ENCODE assay signal across 24 mouse cellular contexts in genomic region chr13:37601068-37601467, GRCm38 (mm10).
DNase-seq lines count a peak whose midpoint lies in the region; ATAC-seq and TF ChIP-seq lines count a peak whose summit lies in the region.
"Had no signal": no experiment of that assay in that cellular context is flagged by ENCODE, and none has a peak within 500 bp of the region (broad histone marks: within the 10 kb centered on the region; RNA-seq: fewer than 3 reads in every experiment).

No protein-coding gene starts in this region.

- no peak for DNase-seq in heart, adult 2 months
- no peak for DNase-seq in heart, postnatal 14 days
- DNase-seq in liver, adult 2 months (ENCODE audit: extremely low read depth, low read depth, low spot score) = peak; percentile 86
- DNase-seq in liver (no peak), adipocyte (ENCODE audit: low spot score) (no peak)
- peak; percentile 81 for DNase-seq in adrenal gland, postnatal 14 days
- DNase-seq in stomach, postnatal 0 days (ENCODE audit: low spot score) = no peak
- DNase-seq: cerebellum, adult 11 months; cerebellum, postnatal 10 days; forebrain, postnatal 0 days; gastrocnemius, postnatal 25 days; heart, adult 18-20 months; liver, postnatal 0 days; right cerebral cortex, postnatal 14 days; thymus, postnatal 14 days had no signal

- intact Hi-C loops in heart, adult 2 months (cut with DNase I) = no loop called here
- intact Hi-C loops in heart, postnatal 14 days (cut with DNase I) = no loop called here

- H3K36me3 ChIP-seq in heart, adult 2 months (ENCODE audit: control insufficient read depth, insufficient read depth, low read length) = no peaks in the 10 kb centered on the region
- no peaks in the 10 kb centered on the region for H3K36me3 ChIP-seq in liver, adult 2 months (ENCODE audit: control insufficient read depth, insufficient read depth, low read length)
- no peaks in the 10 kb centered on the region for H3K36me3 ChIP-seq in stomach, postnatal 0 days (ENCODE audit: control insufficient read depth, insufficient read depth, low read length)
- H3K36me3 ChIP-seq: forebrain, embryonic 10.5 days; heart, embryonic 13.5 days; hindbrain, embryonic 12.5 days; limb, embryonic 10.5 days; midbrain, embryonic 13.5 days had no signal

- H3K4me1 ChIP-seq in heart, adult 2 months (ENCODE audit: control insufficient read depth, insufficient read depth, low read length) = peaks cover 5% of the 10 kb centered on the region; the same call in 1 of the 2 replicates
- peaks cover 24% of the 10 kb centered on the region for H3K4me1 ChIP-seq in liver, adult 2 months (ENCODE audit: control insufficient read depth, insufficient read depth, low read length)
- no peaks in the 10 kb centered on the region for H3K4me1 ChIP-seq in stomach, postnatal 0 days (replicated peaks; ENCODE audit: control insufficient read depth, insufficient read depth)
- H3K4me1 ChIP-seq: forebrain, embryonic 10.5 days; hindbrain, embryonic 12.5 days; limb, embryonic 10.5 days; midbrain, embryonic 13.5 days had no signal

- 68% methylated on average over 7 of the region's 7 CpGs for WGBS in heart, adult 2 months
- WGBS in liver, adult 2 months = 28% methylated on average over 7 of the region's 7 CpGs
- WGBS in stomach, postnatal 0 days = 78% methylated on average over 7 of the region's 7 CpGs

- 0 out of 2 replicates have a peak, but pooled peaks have one; percentile 14 for TF ChIP-seq EP300 in heart, adult 2 months (IDR thresholded peaks at IDR 0.05; ENCODE audit: insufficient read depth, low read depth, low read length)
- no peak for TF ChIP-seq EP300 in stomach, postnatal 0 days (optimal IDR thresholded peaks at IDR 0.05)

- H3K79me2 ChIP-seq in heart, adult 2 months (replicated peaks; ENCODE audit: control insufficient read depth, insufficient read depth, low read length) = no peaks in the 10 kb centered on the region
- H3K79me2 ChIP-seq in liver, adult 2 months (ENCODE audit: control insufficient read depth, insufficient read depth, low read length) = no peaks in the 10 kb centered on the region

- TF ChIP-seq POLR2A in heart, adult 2 months (IDR thresholded peaks at IDR 0.05; ENCODE audit: insufficient read depth, low read depth, low read length) = no peak
- no peak for TF ChIP-seq POLR2A in liver, adult 2 months (IDR thresholded peaks at IDR 0.05; ENCODE audit: extremely low read depth, insufficient read depth, low read length)

- no peak overlapping the region for H3K4me3 ChIP-seq in heart, adult 2 months
- no peak overlapping the region for H3K4me3 ChIP-seq in liver, adult 2 months (ENCODE audit: insufficient read depth, low read depth, low read length)
- H3K4me3 ChIP-seq in stomach, postnatal 0 days (ENCODE audit: low read depth, low read length) = no peak overlapping the region
- H3K4me3 ChIP-seq: forebrain, embryonic 10.5 days; heart, embryonic 13.5 days; hindbrain, embryonic 12.5 days; limb, embryonic 10.5 days; midbrain, embryonic 13.5 days had no signal

- H3K4me2 ChIP-seq in stomach, postnatal 0 days (replicated peaks; ENCODE audit: low read depth) = no peak overlapping the region
- H3K4me2 ChIP-seq: hindbrain, embryonic 12.5 days; liver, embryonic 11.5 days; midbrain, embryonic 13.5 days had no signal

- no peak for TF ChIP-seq CTCF in heart, adult 2 months (IDR thresholded peaks at IDR 0.05)
- TF ChIP-seq CTCF in liver, adult 2 months (IDR thresholded peaks at IDR 0.05; ENCODE audit: low read depth, low read length) = no peak
- no peak for TF ChIP-seq CTCF in stomach, postnatal 0 days (IDR thresholded peaks at IDR 0.05; ENCODE audit: low read depth)

- ATAC-seq in stomach, postnatal 0 days (ENCODE audit: low FRiP score, low TSS enrichment) = no peak
- ATAC-seq: CD4-positive, CD25-positive, alpha-beta regulatory T cell, adult 4 months; forebrain, postnatal 0 days; intestine, postnatal 0 days; liver, postnatal 0 days; lung, postnatal 0 days; midbrain, embryonic 13.5 days had no signal

- no peaks in the 10 kb centered on the region for H3K27me3 ChIP-seq in heart, adult 2 months (ENCODE audit: control insufficient read depth, insufficient read depth, low read length)
- H3K27me3 ChIP-seq in liver, adult 2 months (ENCODE audit: control insufficient read depth, insufficient read depth, low read length) = no peaks in the 10 kb centered on the region
- no peaks in the 10 kb centered on the region for H3K27me3 ChIP-seq in stomach, postnatal 0 days (ENCODE audit: control insufficient read depth, insufficient read depth, low read length)
- H3K27me3 ChIP-seq: heart, embryonic 13.5 days; hindbrain, embryonic 12.5 days; midbrain, embryonic 13.5 days had no signal

- no peak overlapping the region for H3K9ac ChIP-seq in heart, adult 2 months (ENCODE audit: low read depth, low read length)
- no peak overlapping the region for H3K9ac ChIP-seq in liver, adult 2 months (ENCODE audit: low read depth, low read length)
- no peak overlapping the region for H3K9ac ChIP-seq in stomach, postnatal 0 days (ENCODE audit: low read length)
- H3K9ac ChIP-seq: forebrain, postnatal 0 days; heart, embryonic 13.5 days; hindbrain, embryonic 12.5 days; liver, postnatal 0 days; midbrain, embryonic 13.5 days had no signal

- peak overlapping the region; percentile 15; the same call in 1 of the 2 replicates for H3K27ac ChIP-seq in heart, adult 2 months
- peak overlapping the region; percentile 74 for H3K27ac ChIP-seq in liver, adult 2 months (replicated peaks; ENCODE audit: insufficient read depth, low read depth, low read length)
- H3K27ac ChIP-seq in stomach, postnatal 0 days (replicated peaks) = no peak overlapping the region
- H3K27ac ChIP-seq: forebrain, embryonic 10.5 days; hindbrain, embryonic 12.5 days; limb, embryonic 10.5 days; midbrain, embryonic 13.5 days had no signal

- H3K9me3 ChIP-seq in stomach, postnatal 0 days (ENCODE audit: control insufficient read depth, low read length) = no peaks in the 10 kb centered on the region
- H3K9me3 ChIP-seq: forebrain, embryonic 10.5 days; heart, embryonic 13.5 days; hindbrain, embryonic 12.5 days; limb, embryonic 10.5 days; midbrain, embryonic 13.5 days had no signal

Comparison
In these comparisons a context has a peak if more than half of its experiments do, and no peak if none do; other contexts are left out.
1. DNase-seq: peak in liver, adult 2 months (single experiment) and adrenal gland, postnatal 14 days (single experiment); none in heart, adult 2 months (0 of 2), heart, postnatal 14 days (0 of 2), liver (single experiment), adipocyte (single experiment) and stomach, postnatal 0 days (single experiment).